Mouse (Mus musculus) heart, adult 2 months (tissue): ENCODE results near the gene Plcd1.

Experiments used
- CTCF ChIP-seq: fragments of 200-600 bp; IDR thresholded peaks from 2 replicates; pipeline ENCODE4 v1.8.1; 2022; ENCODE audit warnings: antibody characterized with exemption, mild to moderate bottlenecking, moderate library complexity
- EP300 ChIP-seq: fragments of 200-500 bp; IDR thresholded peaks from 2 replicates; pipeline ENCODE4 v1.6.1; 2011; ENCODE audit warnings: low read depth, low read length, control low read depth; ENCODE audit not compliant: insufficient read depth
- POLR2A ChIP-seq: fragments of 200-500 bp; IDR thresholded peaks from 2 replicates; pipeline ENCODE4 v1.6.1; 2011; ENCODE audit warnings: mild to moderate bottlenecking, low read depth, low read length, control low read depth; ENCODE audit not compliant: insufficient read depth

DNA sequence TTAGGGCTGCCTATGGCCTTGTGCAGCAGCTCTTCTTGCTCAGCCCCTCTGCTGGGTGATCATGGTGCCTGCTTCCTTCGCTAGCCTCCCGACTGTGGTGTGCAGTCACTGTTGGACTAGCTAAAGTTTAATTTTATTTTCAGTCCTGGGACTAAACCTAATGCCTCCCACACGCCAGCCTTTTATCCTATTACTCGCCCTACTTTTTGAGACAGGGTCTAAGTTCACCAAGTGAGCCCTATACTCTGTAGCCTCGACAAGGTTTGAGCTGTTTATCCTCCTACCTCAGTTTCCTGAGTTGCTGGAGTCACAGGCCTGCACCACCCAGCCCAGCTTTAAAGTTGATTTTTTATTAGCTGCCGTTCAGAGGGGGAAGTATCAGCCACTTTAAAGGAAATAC, 68.0 kb downstream of the Plcd1 start:
- TF ChIP-seq EP300 (no peak), CTCF (no peak), POLR2A (no peak)
